In genomic region chr19:38011379-38011778, GRCm38 (mm10) we compare ENCODE assay signal across 10 mouse cellular contexts.
"Had no signal": no experiment of that assay in that cellular context is flagged by ENCODE, and none has a peak within 500 bp of the region (broad histone marks: within the 10 kb centered on the region; RNA-seq: fewer than 3 reads in every experiment).

No protein-coding gene starts in this region.

- DNase-seq: kidney, adult 8-10 months; kidney, postnatal 25 days; lung, adult 18-20 months; lung, postnatal 36 days; retina, postnatal 1 day; right cerebral cortex, postnatal 4 days; spleen, adult 18-20 months; thymus, adult 18-20 months; thymus, postnatal 14 days had no signal

- ATAC-seq: midbrain, embryonic 13.5 days had no signal
